Mouse (Mus musculus) left cerebral cortex, adult 11 months (tissue): ENCODE measurements at regions not wholly inside any gene's neighbourhood (a gene's known extent, or its start where the extent isn't known, plus 50 kb on each side); places are given as distances from the start of the nearest gene placed in this dataset.
"Not testable (repeated sequence)": the region's sequence is repeated elsewhere in the genome, so short reads cannot be mapped to it uniquely, and the experiment has no call there.

Experiments
- DNase-seq: peaks from one replicate; pipeline ENCODE4 v3.0.0; 2022; ENCODE audit warnings: low spot score

DNA sequence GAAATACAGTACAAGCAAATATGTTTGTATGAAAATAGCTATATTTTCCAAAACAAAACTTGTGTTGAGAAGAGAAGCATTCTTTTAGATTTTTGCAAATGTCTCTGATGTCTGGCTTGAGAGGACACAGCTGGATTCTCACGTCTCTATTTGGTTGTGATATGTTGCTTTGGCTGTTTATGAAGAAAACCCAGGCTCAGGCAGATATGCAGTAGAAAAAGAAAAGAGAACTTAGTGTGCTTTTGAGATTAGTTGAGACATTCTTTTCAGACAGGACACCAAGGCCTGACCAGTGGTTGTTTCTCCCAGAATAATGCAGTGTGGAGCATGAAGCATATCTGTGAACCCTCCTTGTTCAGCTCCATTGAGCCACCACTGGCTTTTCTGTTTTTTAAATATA is 178.8 kb upstream of the Mamld1 start:
- DNase-seq = no peak

DNA sequence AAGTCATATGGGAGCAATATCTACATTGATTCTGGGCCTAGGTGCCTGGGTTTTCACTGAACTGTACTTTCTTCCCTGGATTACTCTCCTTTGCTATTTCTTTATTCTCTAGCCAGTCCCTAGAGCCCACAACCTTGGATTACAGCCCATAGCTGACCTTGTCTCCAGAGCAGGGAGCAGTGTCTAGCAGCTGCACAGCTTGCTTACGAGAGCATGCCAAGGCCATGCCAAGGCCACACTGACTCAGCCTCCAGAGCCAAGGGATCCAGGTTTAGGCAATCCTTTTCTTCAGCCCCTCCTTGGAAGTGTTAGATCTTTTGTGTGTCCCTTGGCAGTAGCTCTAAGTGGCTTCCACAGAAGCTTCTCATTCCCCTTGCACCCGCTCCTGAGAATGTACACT is 168.7 kb upstream of the Mamld1 start:
- no peak for DNase-seq

DNA sequence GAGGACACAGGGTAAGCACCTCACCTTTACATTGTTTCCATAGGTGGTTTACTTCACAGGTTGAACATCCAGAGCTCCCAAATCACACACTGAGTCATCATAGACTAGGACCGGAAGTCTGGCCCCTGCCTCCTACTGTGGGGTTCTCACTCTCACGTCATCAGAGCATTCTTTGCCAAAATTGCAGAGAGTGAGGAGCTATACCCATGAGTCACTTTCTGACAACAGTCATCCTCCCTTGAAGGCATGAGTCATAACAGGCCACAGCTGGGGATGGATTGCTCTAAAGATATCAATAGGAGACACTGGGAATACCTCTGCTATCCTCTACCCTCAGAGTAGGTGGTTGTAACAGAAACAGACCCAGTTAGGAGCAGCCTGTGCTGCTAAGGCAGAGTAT is 166.6 kb upstream of the Mamld1 start:
- no peak for DNase-seq

DNA sequence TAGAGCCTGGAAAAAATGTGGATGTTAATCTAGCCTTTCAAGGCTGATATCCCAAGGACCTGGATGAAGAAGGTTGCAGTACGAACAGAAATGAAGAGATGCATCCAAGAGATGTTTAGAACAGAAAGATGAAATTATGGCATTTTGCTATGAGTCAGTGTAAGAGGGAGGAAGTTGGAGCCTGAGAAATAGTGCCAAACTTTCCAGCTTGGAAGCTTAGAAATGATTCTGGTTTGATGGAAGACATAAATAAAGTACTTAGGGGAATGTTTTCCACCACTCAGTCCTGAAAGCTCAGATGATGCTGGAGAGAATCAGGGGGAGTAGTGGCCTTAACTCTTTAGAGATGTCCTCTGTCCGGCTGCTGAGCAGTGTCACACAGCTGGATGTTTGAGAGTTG is 155.5 kb upstream of the Mamld1 start:
- no peak for DNase-seq

DNA sequence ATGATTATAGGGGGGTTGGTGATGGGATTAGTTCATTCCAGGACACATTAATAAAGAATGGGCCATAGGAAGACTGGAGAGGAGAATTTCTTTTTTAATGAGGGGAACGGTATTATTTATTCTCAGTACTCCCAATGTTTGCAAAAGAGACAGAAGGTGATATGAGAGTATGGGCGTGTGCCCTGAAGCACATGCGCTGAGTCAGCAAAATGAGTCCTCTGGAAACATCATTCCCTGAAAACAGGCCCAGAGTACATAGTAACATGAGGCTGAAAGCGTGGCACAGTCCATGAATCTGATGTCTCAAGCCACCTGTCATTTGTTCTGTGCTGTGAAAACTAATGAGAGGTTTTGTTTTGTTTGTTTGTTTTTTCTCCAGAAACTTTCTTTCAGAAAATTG is 154.5 kb upstream of the Mamld1 start:
- no peak for DNase-seq

DNA sequence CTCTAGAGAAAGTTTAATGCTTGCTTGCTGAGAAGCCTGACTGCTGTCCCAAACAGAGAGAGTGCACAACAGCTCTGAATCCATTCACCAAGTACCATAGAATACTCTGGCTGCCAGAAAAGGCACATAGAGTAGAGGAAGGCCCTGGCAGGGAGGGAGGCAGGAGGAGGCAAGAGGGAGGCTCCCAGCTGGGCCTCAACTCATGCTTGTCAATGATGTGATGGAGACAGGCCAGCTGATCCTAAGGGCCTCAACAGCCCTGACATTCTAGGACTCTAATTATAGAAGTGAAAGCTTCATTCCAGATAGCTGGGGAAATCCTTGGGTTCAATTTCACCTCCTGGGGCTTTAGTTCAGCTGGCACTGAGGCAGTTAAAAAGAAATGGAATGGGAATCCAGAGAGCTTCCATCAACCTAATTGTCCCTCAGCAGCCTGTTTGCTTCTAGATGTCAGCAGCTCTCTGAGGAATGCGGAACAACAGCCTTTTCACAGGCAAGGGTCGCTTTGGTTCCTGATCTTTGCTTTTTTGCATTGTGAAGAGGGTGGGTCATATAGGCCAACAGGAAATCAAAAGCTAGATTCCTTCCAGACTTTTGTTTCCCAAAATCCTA is 152.8 kb upstream of the Mamld1 start:
- DNase-seq = no peak

DNA sequence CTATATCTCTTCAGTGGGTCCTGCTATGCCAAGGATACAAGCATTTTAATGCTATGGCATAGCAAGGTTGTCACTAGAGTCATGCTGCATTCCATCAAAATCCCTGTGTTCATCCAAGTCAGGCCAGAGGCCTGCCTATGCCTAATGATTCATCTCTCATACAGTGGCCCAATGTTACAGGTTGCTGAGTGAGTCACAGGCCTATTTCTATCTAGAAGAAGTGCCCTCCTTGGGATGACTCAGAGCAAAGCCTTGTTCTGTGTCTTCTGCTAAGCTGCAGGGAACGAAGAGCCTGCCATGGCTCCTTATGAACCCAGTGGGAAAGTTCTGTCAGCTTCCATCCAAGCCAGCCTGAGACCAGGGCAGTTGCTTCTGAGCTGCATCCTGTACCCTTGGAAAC is 151.2 kb upstream of the Mamld1 start:
- not testable (repeated sequence) for DNase-seq

DNA sequence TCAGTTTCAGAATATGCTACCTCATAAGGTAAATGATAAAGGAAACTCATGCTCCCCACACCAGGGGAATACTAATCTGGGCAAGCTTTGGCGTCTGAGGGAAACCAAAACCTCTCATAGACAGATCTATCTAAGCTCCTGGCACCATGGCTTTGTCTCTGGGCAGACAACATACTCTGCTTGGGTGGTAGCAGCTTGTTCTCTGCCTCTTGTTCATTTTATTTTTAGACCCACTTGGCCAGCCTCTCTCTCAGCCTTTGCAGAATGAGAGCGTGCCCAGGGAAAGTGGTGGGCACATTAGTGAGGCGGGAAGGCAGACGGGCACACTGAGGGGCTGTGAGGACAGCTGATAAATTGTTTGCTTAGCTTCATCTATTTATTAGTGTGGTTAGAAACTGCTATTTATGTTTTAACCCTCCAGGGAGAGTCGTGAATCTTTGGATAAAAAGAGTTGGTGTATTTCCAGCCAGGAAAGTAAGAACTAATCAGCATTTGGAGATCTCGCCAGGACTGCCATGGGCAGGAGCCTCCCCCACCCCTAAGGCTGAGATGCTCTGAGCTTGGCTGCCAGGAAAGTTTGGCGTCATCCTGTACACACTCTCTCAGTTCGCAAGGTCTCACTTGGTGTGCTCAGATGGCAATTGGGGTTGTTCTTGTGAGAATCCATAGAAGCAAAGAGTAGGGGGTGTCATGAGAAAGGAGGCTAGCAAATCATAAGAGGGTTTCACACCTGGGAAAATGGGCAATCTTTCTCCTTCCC is 150.2 kb upstream of the Mamld1 start:
- no peak for DNase-seq

DNA sequence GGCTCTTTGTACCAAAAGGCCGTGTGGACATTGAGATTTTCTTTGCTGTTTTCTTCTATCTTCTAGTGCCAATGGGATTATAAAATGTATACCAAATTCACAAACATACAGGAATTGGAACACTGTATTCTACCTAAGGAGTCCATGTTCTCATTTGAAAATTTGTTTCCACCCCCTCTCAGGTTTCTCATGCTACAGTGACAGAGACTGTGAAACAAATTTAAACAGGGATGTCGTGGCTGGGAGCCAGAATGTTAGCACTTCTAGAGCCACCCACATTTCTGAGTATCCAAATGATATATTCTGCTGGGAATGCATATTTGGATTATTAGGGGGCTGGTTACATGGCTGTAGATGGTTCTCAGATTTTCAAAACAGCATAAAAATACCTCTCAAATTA is 124.4 kb upstream of the Mamld1 start:
- DNase-seq = peak; percentile 4

DNA sequence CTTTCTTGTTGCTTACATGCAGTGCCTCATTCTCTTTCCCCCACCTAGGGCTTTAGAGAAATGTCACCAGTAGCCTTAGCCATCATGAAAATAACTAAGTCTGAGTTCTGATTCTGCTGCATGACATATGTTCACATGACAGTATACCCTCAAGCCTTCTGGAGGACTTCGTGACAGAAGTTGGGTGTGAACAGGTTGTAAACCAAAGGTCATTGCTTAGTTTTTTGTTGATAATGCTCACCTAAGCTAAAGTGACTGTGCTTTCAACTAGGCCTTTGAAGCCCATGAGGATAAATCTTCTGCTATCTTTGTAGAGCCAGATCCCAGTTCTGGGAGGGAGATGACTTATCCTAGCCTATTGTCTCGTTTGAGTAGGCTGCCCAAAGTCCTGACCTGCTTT is 118.1 kb upstream of the Mamld1 start:
- DNase-seq = no peak

DNA sequence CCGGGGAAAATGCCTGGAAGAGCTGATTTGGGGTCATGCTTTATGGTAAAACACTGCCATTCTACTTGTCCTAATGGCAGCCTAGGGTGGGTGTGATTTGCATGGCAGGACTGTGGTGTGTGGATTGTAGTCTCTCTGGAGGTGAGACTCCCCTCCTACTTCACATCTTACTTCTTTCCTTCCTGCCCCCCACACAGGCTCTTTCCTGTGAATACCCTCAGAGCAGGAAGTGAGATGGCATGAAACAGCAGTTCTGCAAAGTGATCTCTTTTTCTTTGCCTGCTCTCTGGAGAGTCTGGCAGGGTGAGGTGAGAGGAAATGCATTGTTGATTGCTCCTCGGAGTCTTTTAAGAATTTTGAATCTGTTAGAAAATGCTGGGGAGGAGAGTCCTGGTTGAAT is 104.7 kb upstream of the Mamld1 start:
- DNase-seq = no peak

DNA sequence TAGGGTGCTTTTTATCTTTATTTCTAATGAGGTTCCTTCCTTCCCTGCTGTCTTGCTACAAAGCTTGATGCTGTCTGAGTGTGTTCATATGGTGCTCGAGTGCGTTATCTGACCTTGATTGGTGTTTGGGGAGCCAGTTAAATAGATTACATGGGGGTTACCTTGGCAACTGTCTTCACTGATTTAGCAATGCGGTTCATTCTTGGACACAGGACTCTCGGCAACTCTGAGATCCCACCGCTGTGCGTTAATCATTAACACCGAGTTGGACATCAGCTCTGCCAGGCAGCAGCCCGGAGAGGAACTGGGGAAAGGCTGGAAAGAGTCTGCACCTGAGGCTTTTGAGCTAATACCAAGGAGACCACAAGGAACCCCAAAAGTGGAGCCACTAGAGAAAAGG is 104.0 kb upstream of the Mamld1 start:
- DNase-seq = no peak

DNA sequence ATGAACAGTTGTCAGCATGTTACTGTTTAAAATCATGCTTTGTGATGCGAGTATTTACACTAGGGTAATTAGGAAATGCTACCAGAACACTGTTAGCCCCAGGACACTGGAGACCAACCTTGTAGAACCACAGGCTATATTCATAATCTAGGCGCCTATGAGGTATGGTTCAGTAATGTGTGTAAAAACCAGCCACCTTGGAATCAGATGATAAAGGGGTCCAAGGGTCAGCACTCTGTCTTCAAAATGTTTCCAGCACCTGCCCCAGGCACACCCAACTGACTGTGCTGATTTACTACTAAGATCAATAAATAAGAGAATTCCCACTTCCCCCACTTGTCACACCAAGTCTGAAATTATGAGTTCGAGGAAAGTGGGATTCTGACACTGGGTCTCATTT is 100.8 kb upstream of the Mamld1 start:
- DNase-seq = no peak

DNA sequence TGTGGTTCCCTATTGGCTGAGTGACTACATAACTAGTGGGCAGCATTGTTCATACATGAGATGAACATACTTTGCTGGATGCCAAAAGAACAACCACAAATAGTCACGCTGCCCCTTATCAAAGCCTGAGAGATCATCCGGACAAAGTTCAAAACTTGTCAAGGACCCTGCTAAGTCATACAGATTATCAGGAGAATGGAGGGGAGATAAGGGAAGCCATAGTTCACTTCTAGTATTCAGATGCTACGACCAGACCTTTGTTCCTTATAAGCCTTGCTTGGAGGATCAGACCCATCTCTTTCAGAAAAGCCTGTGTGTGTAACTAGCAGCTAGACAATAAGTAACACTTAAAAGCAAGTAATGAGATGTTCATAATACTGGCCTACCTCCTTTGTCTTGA is 97.0 kb upstream of the Mamld1 start:
- no peak for DNase-seq
